Mouse (Mus musculus) thymus, postnatal 10 days (tissue): ENCODE data around the gene Klhl33.

Experiments
- DNase-seq, 2 experiments: peaks; one replicate each; pipeline ENCODE4 v3.0.0; 2021; ENCODE audit warnings: low spot score in 2 of 2

Gene Klhl33

DNA sequence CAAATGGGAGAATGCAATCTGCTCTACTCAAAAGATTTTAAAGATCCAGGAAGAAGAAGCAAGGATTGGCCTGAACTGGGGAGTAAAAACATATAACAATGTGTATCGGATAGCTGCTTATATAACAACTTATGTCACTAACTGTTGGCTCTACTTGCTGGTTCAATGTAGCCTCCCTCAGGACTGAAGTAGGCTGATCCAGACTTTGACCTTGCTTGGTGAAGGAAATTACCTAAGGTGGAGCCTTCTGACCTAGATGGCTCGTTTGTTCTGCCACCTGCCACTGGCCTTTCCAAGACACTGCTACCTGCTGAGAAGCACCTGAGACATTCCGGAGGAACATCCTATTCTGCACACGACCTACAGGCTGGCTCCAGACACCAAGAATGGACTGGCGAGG, 41.5 kb downstream of the Klhl33 start:
- DNase-seq = no peak
